Comparison of ENCODE assay signal across 32 mouse cellular contexts in the genomic region with DNA sequence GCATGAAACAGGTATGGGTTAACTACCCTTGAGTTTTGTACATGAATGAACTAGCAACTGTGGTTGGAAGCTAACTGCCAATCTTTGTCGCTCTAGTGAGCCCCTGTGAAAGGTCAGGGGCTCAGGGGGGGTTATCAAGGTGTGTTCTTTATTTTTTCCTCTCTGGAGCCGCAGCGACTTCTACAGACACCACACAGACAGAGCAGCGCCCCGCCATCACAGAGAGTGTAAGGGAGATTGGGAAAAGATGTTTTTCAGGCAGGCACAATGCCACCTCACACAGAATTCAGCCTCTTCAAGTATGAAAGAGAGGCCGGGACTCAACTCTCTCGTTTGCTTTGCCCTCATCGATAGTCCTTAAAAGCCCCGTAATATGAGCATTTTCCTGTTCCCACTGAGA. TPM values are rescaled to one million over a fixed set of nuclear protein-coding genes. Genes with fewer than 3 reads are reported as not detected.
"Had no signal": no experiment of that assay in that cellular context is flagged by ENCODE, and none has a peak within 500 bp of the region (broad histone marks: within the 10 kb centered on the region; RNA-seq: fewer than 3 reads in every experiment).

No protein-coding gene starts in this region.

- DNase-seq: kidney, postnatal 25 days; layer of hippocampus, adult 9-11 months; liver, embryonic 13.5 days; lung, adult 2 months; lung, postnatal 14 days; lung, postnatal 4 days; midbrain, embryonic 14.5 days; right cerebral cortex, adult 18-20 months; right cerebral cortex, postnatal 14 days; right cerebral cortex, postnatal 4 days; thymus, adult 2 months; thymus, postnatal 14 days; thymus, postnatal 4 days had no signal

- H3K27ac ChIP-seq: kidney, postnatal 0 days; layer of hippocampus, adult 2 months; liver, embryonic 13.5 days; stomach, embryonic 15.5 days had no signal

- H3K9ac ChIP-seq: liver, embryonic 13.5 days; stomach, embryonic 15.5 days had no signal

- H3K9me3 ChIP-seq: liver, embryonic 13.5 days; stomach, embryonic 15.5 days had no signal

- H3K27me3 ChIP-seq: liver, embryonic 13.5 days; stomach, embryonic 15.5 days had no signal

- H3K36me3 ChIP-seq: liver, embryonic 13.5 days; stomach, embryonic 15.5 days had no signal

- H3K4me1 ChIP-seq: liver, embryonic 13.5 days; stomach, embryonic 15.5 days had no signal

- H3K4me3 ChIP-seq: layer of hippocampus, adult 2 months; liver, embryonic 13.5 days; stomach, embryonic 15.5 days had no signal

RNA-seq across cellular contexts. Expression of gene Sfta2, which starts 9.2 kb away (rescaled TPM):
- total RNA-seq: layer of hippocampus, adult 2 months; layer of hippocampus, postnatal 25 days; left cerebral cortex, adult 18-20 months; left cerebral cortex, postnatal 10 days; left cerebral cortex, postnatal 36 days; liver, adult 2 months; megakaryocyte progenitor cell, adult 5-6 weeks; megakaryocyte-erythroid progenitor cell, adult 5-6 weeks; midbrain, postnatal 0 days had no signal
- polyA plus RNA-seq: large intestine, adult 2 months; limb, embryonic 11.5 days; limb, embryonic 14.5 days; liver, adult 2 months; liver, embryonic 13.5 days; liver, embryonic 16.5 days; midbrain, embryonic 11.5 days; midbrain, embryonic 14.5 days; midbrain, postnatal 0 days; neural tube, embryonic 11.5 days; neural tube, embryonic 14.5 days had no signal

RNA-seq across cellular contexts. Expression of gene 2300002M23Rik, which starts 24.9 kb away (rescaled TPM):
- total RNA-seq: layer of hippocampus, adult 2 months; layer of hippocampus, postnatal 25 days; left cerebral cortex, adult 18-20 months; left cerebral cortex, postnatal 10 days; left cerebral cortex, postnatal 36 days; liver, adult 2 months; megakaryocyte progenitor cell, adult 5-6 weeks; megakaryocyte-erythroid progenitor cell, adult 5-6 weeks; midbrain, postnatal 0 days had no signal
- polyA plus RNA-seq: kidney, embryonic 14.5 days; kidney, postnatal 0 days; large intestine, adult 2 months; limb, embryonic 11.5 days; liver, adult 2 months; liver, embryonic 13.5 days; liver, embryonic 16.5 days; midbrain, embryonic 11.5 days; midbrain, embryonic 14.5 days; midbrain, postnatal 0 days; neural tube, embryonic 11.5 days; neural tube, embryonic 14.5 days had no signal

RNA-seq across cellular contexts. Expression of gene Gm9573, which starts 34.3 kb away (rescaled TPM):
- total RNA-seq: layer of hippocampus, adult 2 months; layer of hippocampus, postnatal 25 days; left cerebral cortex, adult 18-20 months; left cerebral cortex, postnatal 10 days; left cerebral cortex, postnatal 36 days; liver, adult 2 months; megakaryocyte progenitor cell, adult 5-6 weeks; megakaryocyte-erythroid progenitor cell, adult 5-6 weeks; midbrain, postnatal 0 days had no signal
- polyA plus RNA-seq: kidney, embryonic 14.5 days; kidney, postnatal 0 days; large intestine, adult 2 months; limb, embryonic 11.5 days; limb, embryonic 14.5 days; liver, adult 2 months; liver, embryonic 13.5 days; liver, embryonic 16.5 days; lung, adult 2 months; midbrain, embryonic 11.5 days; midbrain, embryonic 14.5 days; midbrain, postnatal 0 days; neural tube, embryonic 11.5 days; neural tube, embryonic 14.5 days had no signal

RNA-seq across cellular contexts. Expression of gene Cdsn, which starts 40.2 kb away (rescaled TPM):
- total RNA-seq: liver, adult 2 months; megakaryocyte progenitor cell, adult 5-6 weeks; megakaryocyte-erythroid progenitor cell, adult 5-6 weeks had no signal
- polyA plus RNA-seq: kidney, embryonic 14.5 days; limb, embryonic 11.5 days; liver, adult 2 months; liver, embryonic 13.5 days had no signal

RNA-seq across cellular contexts. Expression of gene Mucl3, which starts 51.4 kb away (rescaled TPM):
- total RNA-seq: layer of hippocampus, adult 2 months; layer of hippocampus, postnatal 25 days; left cerebral cortex, adult 18-20 months; left cerebral cortex, postnatal 10 days; left cerebral cortex, postnatal 36 days; liver, adult 2 months; megakaryocyte progenitor cell, adult 5-6 weeks; megakaryocyte-erythroid progenitor cell, adult 5-6 weeks had no signal
- polyA plus RNA-seq: limb, embryonic 11.5 days; liver, adult 2 months; liver, embryonic 16.5 days; midbrain, embryonic 11.5 days; midbrain, embryonic 14.5 days; midbrain, postnatal 0 days; neural tube, embryonic 11.5 days; neural tube, embryonic 14.5 days had no signal
